Mouse (Mus musculus) lung, adult 2 months (tissue): Measurements from ENCODE around the gene Mapk8ip3.

Experiments
- CTCF ChIP-seq: fragments of 200-500 bp; IDR thresholded peaks from 2 replicates; pipeline ENCODE4 v1.5.1; 2011; ENCODE audit warnings: mild to moderate bottlenecking, low read length, control low read depth; ENCODE audit not compliant: insufficient read depth
- POLR2A ChIP-seq: fragments of 200-500 bp; IDR thresholded peaks from 2 replicates; pipeline ENCODE4 v1.6.1; 2011; ENCODE audit warnings: low read depth, mild to moderate bottlenecking, control low read depth, low read length, borderline replicate concordance; ENCODE audit errors: extremely low read depth

GRCm38 (mm10) chr17:24849733-24850064, 87.1 kb downstream of the Mapk8ip3 start:
- no peak; the same call in 1 of the 2 replicates for TF ChIP-seq POLR2A
- TF ChIP-seq CTCF: peak; percentile 24; the same call in 1 of the 2 replicates
